Mouse (Mus musculus): ENCODE data around the gene Tmco5.

GRCm38 (mm10) chr2:116908268-116908667 is 29.8 kb downstream of the Tmco5 start:
- no peak for TF ChIP-seq CTCF (IDR thresholded peaks at IDR 0.05; ENCODE audit: borderline replicate concordance, insufficient read depth, low read depth, low read length)
- no peak for TF ChIP-seq POLR2A (IDR thresholded peaks at IDR 0.05; ENCODE audit: borderline replicate concordance, insufficient read depth, low read length)

Measured in cerebellum, adult 2 months (tissue).